Mouse (Mus musculus) kidney, adult 11 months (tissue): Measurements from ENCODE around the gene Aes.
A peak's percentile ranks its signal among the peaks of the same experiment; 100 is the strongest.

Experiments used
- DNase-seq: peaks from one replicate; pipeline ENCODE4 v3.0.0; 2022

The Aes gene

DNA sequence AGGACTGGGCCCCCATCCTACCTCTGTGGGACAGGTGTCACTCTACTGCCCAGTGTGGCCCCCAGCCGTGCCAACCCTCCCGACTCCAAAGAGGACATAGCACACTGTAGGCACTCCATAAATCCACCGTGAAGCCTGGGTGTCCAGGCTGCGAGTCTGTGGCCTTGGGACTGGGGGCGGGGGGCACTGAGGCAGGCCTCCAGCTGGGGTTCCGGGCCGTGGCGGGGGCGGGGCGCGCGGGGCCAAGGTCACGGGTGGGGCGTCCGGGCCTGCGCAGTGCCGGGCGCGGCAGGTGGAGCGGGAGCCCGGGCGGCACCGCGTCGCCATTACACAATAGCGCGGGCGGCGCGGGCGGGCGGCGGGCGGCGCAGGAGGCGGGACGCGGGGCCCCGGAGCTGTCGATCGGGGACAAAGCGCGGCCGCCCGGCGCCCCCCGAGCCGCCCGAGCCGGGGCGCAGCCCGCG is at the start of gene Aes:
Gene Aes, plus strand, starts transcription at position 326 of the 464 bp plus-strand sequence.
- DNase-seq, result peak; percentile 78

DNA sequence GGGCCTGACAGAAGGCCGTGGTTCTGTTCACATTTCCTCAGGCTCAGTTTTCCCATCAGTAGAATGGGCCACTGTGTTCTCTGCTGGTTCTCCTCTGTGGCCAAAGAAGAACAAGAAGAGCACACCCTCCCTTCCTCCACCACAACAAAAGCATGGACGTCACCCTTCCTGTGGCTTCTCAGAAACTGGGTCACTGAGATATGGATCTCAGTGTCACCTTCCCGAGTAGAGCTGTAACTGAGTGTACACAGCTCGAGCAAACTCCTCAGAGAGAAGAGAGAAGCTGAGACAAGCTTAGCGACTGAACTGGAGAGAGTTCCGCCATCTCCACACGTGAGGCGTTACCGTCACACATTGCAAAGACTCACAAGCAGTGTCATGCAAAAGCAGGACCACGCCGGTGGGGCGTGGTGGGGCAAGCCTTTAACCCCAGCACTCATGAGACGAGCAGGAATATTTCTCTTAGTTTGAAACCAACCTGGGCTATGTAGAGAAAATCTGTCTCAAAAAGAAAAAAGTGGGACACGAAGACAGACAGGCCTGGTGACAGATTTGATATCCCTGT is 49.0 kb upstream of the Aes start:
- DNase-seq, result no peak

DNA sequence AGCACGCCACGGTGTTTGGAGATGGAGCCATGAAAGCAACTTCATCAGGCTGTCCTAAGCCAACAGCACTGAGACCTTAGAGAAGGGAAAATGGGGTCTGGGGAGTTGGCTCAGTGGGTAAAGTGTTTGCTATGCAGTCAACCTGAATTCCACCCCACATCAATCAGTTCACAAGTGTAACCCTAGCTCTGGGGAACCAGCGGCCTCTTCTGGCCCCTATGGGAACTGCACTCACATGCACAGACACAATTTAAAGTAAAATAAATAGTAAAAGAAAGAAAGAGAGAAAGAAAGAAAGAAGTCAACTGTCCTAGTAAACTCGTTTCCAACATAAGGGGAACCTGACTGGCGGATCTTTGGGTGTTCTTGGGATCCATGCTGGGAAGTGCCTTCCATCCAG is 45.5 kb upstream of the Aes start:
- DNase-seq, result no peak

DNA sequence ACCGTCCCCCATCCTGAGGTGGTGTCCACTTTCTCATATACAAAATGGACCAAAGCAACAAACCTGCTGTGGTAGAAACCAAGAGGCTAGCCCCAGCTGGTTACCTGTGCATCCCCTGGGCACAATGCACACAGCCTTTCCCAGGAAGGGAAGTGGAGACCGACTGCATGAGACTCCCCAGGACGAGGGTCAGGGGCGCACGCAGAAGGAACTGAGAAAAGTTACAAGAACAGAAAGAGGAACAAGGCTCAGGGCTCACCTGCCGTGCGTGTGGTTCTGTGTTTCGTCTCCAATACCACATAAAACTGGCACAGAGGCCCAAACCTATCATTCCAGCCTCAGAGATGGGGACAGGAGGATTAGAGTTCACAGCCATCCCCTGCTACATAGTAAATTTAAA is 42.1 kb upstream of the Aes start:
- no peak for DNase-seq

DNA sequence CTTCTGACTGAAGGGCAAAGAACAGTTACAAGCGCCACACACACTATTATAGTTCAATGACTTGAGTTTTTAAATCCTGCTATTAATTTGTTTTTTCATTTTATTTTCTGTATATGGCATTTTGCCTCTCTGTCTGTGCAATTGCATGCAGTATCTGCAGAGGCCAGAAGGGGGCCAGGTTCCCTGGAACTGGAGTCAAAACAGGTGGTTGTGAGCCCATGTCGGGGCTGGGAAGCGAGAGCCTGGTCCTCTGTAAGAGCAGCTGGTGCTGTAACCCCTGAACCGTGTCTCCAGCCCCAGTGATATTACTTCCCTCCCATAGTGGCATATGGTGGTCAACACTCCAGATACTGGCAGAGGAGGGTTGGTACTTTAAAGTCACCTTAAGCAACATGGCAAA is 40.7 kb upstream of the Aes start:
- DNase-seq, result peak; percentile 43

DNA sequence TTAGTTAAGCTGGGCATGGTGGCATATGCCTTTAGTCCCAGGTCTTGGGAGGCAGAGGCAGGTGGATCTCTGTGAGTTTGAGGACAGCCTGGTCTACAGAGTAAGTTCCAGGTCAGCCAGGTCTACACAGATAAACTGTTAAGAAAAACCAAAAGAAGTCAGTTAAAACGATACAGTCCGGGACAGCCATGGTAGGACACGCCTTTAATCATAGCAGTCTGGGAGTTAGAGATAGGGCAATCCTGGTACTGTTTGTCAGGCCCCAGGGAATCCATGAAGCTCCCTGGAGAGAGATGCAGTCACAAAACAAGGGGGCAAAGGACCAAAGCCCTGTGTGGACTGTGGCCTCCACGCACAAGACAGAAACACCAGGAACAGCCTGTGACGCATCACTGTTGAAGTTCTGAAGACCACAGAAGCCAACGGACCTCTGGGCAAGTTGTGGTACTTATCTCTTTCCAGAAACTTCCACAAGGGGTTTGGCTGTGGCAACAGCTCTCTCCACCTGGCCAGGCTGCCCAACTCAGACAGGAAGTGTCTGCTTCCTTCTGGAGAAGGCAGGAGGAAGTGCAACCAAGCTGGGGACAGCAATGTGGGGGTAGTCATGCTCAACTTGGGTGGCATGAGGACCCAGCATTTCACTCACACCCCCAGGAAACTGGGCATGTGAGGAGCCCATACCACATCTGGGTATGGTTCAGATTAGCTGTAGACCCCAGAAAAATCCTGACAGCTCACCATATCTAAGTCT is 39.9 kb upstream of the Aes start:
- no peak for DNase-seq

DNA sequence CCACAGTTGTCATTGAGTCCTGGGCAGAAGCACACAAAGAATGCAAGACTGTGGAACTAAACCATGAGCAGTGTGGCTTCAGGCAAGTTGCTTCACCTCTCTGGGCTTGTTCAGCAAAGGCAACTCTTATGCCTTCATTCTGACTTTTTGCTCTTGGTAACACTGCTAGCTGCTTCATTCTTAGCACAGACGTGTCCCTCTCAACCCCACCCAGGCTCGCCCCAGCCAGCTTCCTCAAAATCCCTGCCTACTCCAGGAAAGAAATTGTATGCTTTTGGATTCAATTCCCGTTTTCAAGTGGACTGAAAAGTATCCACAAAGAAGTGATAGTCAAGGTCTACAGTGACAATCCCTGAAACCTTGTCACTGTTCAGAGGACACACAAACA is 39.3 kb upstream of the Aes start:
- no peak for DNase-seq

DNA sequence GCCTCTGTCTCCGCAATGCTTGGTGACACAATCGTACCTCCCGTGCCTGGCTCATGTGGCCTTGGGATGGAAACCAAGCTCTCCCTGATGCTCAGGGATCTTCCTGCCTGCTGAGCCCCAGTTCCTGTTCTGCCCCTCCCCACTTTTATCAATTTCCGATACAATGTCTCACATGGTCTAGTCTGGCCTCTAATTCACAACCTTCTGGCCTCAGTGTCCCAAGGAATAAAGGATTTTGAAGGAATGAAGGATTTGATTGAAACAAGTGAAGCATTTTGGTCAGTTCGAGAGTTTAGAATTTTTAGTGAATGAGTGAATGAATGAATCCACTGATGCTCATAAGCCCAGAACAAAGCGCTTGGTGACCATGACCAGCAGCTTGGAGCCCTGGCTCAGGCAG is 36.1 kb upstream of the Aes start:
- DNase-seq, result no peak

DNA sequence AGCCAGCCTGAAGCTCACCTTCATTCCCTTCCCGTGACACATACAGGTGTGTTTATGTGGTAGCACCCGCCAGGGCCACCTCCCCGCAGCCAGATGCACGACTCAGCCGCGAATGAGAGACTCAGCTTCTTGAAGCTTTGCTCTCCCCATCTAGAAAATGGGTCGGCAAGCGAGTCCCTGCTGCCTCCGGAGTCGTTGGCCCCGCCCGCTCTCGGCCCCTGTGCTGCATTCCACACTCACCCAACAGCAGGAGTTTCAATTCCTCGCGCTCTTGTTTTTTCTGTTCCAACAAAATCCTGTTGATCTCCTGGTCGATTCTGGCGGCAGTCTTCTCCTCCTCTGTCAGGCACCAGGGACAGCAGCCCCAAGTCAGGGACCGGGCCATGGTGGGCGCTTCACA is 35.7 kb upstream of the Aes start:
- DNase-seq, result no peak

DNA sequence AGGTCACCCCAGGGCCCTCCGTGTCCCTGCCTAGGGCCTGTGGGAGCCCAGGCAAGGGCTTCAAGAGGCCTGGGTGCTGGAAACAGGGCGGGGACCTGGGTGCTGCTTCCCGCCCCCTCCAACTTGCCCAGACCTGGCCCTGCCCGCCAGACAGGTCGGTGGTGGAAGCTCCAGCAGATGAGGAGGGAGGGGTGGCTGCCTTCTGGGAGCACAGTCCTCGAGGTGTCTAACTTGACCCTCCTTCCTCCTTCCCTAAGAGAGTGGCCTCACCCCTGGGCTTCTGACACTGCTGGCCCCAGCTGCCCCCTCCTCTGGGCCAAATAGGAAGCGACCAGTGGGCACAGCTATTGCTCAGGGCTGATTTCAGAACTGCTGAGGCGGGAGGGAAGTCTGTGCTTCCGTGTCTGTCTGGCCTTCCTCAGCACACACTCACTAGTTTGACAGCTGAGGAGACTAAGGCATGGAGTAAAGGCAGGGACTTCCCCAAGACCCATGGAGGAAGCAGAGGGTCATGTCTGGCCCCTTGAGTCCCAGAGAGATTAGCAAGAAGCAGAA is 35.2 kb upstream of the Aes start, which contains the start of gene Gna15:
Gene Gna15, minus strand, starts transcription at position 175 of the 555 bp plus-strand sequence.
- no peak for DNase-seq

DNA sequence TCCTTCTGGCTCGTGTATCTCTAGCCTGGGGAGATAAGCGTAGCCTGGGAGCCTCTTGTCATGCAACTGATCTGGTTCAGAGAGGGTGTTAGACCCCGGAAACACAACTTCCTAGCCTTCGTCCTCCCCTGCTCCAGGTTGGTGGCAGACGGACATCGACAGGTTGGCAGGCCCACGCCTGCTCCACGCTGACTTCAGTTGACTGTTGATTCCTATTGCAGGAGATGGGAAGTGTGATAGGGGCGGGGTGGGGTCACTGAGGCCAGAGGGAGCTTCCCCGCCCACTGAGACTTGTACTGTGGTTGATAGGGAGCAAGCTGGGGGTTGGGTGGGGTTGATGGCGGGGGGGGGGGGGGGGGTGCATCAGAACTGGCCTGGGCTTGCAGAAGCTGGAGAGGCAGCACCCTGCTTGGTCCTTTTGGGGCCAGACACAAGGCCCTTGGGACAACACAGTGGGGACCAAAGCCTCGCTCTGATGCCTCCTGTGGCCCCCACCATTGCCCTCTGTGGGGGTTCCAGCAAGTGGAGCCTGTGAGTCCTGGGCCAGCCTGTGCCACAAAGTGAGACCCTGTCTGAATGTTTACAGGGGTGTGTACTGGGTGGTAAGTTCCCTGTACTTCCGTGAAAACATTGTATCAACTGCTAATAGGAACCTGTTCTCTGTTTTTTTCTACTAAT is 34.1 kb upstream of the Aes start:
- no peak for DNase-seq

DNA sequence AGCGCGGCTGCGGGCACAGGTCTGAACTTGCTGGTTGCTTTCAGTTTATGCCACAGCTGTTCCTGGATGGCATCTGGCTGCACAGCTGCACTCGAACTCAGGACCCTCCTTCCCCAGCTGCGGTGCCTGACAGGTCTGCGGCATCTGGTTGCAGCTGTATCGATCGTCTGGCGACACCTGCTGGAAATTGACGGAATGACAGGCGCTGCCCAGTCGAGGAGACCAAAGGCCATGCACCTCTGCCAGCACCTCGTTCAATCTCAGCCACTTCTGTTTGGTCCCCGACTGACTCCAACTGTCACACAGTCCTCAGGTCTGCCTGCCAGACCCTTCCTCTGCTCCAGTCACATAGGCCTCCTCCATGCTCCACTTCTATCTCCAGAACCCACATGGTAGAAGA is 32.5 kb upstream of the Aes start:
- DNase-seq, result peak; percentile 71

DNA sequence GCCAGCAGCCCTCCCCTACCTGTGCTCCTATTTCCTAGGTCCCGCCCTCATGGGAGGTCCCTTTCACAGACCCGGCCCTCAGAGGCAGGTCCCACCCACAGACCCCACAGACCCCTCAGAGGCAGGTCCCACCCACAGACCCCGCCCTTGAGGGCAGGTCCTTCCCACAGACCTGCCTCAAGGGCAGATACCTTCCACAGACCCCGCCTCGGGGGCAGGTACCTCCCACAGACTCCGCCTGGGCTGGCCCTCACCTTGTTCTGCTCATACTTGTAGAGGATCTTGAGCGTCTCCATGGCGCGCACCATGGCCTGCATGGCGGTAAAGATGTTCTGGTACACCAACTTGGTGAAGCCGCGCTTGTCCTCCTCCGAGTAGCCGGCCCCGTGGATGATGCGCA is 24.5 kb upstream of the Aes start:
- no peak for DNase-seq

DNA sequence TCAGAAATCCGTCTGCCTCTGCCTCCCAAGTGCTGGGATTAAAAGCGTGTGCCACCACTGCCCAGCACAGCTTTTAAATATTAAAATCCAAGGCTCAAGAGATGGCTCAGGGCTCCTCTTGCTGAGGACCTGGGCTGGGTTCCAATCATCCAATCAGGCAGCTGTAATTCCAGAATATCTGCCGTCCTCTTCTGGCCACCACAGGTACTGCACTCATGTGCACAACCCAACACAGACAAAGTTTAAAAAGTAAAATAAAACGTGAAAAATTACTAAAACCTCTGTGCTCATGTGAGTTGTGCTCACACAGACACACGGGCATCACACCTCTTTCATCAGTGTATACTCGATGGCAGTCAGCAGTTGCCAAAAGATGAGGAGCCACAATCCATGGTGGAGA is 22.6 kb upstream of the Aes start:
- no peak for DNase-seq

DNA sequence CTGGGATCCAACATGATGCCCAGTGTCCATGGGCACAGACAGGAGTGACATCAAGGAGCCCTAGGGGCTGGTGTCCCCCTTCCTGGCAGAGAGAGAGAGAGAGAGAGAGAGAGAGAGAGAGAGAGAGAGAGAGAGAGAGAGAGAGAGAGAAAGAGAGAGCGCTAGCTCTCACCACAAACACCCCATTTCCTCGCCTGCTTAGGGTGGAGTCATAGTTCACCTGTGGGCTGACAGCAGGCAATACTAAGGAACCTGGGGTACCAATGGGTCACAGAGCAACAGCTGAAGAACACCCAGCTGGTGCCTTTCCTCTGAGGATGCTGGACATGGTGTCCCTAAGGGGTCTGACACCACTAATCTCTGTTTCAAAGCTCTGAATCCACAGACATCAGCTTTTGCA is 21.9 kb upstream of the Aes start:
- no peak for DNase-seq

DNA sequence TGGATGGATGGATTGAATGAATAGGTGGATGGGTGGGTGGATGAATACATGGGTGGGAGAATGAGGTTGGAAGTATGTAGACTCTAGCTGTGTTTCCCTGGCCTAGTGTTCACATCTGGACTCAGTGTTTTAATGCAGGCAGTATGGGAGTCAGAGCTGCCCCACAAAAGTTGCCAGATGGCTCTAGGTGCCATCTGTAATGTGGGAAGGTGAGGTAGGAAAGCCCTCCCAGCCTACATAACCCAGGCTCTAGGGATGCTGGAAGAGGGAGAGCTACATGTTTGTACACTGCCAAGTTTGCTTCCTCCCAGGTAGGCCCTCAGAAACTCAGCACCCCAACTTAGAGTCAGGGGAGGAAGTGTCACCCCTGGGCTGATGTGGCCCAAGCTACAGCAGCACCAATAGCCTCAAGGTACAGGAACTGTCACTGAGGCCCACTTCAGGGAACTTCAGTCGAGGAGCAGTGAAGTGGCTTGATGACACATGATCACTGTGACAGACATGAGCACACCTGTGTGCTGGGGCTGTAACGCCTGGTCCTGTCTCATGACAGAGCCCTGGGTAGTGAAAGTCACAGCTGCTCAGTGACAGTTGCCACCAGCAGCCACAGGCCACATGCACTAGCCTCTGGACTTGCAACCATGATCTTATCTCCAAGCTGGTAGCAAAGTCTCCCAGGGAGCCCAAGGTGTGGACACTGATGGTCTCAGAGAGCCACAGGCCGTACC is 20.8 kb upstream of the Aes start:
- no peak for DNase-seq

DNA sequence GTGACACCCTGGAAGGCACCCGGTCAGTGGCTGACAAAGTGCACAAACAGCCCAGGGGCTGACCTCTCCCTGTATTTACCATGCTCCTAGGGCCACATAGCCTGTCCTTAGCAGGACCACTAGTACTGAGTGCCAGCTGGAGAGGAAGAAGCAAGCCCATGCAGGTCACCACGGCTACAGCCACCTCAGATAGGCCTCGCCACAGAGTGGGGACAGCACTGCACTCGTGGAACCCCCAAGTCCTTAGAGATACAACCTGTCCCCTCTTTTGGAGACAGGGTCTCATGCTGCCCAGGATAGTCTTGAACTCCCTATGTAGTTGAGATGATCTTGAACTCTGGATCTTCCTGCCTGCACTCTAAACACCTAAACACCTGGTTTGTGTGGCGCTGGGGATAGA is 17.9 kb upstream of the Aes start:
- no peak for DNase-seq

DNA sequence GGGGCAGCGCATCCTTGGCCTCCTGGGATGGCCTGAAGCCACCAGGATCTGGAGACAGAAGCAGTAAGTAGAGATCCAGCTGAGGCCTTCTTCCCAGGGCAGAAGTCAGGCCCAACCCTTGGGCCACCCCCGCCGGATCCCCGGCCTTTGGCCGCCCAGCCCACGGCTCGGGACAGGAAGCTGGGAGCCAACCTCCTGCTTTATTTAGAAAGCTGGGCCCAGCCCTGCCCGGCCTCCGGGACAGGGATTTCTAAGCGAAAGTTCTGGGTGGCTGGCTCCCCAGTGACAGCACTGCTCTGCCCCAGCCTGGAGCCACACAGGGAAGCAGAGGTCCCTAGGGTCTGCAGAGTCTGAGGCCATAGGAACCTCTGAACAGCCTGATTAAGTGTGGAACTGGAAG is 17.5 kb upstream of the Aes start:
- peak; percentile 74 for DNase-seq

DNA sequence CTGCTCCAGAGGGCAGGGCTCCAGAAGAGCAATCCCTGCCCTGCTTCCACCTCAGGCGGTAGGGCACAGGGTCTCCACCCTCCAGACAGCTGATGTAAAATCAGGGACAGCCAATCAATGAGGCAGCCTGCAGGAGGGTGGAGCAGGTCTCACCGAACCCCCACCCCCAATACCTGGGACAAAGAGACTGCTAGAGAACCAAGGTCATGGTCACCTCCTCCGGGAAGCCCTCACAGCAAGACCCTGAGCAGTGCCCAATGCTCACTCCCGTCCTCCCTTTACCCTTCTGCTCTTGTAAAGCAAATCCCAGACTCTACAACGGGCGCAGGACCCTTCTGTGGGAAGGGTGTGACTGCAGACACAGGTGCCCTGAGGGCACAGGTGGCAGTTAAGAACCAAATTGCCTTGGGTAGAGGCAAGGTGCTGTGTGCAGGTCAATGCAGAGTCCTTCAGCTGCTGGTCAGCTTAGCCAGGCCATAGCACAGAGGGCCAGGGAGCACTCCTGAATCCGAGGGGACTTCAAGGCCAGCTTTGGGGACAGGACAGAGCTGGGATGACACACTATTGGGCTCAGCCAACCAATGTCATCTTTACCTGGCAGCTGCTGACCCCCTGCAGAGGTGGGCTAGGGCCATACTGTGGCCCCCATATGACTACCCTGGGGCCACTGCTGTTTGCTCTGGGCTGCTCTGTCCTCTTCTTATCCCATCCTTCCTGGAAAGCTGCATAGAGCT is 16.4 kb upstream of the Aes start:
- DNase-seq, result no peak

DNA sequence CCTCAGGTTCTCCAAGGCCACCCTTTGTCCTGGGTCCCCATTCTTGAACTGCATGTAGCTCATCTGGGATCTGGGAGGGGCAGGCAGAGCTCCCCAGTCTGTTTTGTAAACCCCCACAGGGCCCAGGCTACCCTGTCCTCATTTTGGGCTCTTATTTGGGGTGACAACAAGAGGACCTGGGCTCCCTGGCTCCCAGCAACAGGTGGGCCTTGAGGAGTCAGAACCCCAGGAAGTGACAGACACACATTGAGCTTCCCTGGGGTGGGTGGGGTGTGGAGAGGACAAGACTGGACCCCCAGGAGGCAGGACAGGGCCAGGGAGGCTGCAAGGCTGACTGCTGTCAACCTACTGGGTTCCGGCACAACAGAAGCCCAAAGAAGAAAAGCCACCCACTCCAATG is 15.7 kb upstream of the Aes start:
- DNase-seq, result no peak

DNA sequence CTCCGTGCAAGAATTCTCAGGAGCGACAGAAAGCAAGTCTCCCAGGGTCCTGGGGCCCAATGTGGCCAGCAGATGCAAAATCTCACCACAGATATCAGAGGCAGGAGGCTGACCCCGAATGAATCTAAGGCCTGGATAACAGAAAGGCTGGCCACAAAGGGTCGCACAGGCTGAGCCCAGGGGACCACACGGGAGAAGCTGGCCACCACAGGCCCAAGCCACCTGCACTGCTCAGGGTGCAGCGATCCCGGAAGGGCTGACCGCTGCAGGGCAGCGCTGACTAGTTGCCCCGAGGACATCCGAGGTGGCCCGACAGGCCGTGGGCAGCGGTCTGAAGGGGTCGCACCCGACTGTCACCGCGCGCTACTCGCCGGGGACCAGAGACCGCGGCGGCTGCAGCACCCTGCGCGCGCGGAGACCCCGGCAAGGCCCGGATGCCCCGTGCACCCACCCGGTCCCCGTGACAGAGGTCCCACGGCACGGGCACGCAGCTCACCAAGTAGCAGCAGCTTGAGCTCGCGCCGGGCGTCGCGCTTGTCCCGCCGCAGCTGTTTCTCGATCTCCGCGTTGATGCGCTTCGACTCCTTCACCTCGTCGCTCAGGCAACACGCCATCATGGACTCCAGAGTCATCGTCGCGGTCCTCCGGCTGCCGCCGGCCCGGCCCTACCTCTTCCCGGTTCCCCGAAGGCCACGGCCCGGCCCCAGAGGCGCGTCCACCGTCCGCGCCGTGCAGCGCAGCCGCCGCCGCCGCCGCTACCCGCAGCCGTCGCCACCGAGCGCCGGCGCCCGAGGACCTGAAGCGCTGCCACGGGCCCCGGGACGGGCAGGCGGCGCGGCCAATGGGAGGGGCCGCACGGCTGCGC is 14.8 kb upstream of the Aes start:
- DNase-seq, result no peak
